Mouse (Mus musculus) left cerebral cortex, postnatal 25 days (tissue): ENCODE measurements around the gene Spaar. TPM values are rescaled to one million over a fixed set of nuclear protein-coding genes. Genes with fewer than 3 reads are reported as not detected.
"Not testable (repeated sequence)": the region's sequence is repeated elsewhere in the genome, so short reads cannot be mapped to it uniquely, and the experiment has no call there.

Experiments used
- DNase-seq, 2 experiments: peaks; one replicate each; pipeline ENCODE4 v3.0.0; 2022; ENCODE audit warnings: low spot score in 2 of 2, mixed read lengths in 1 of 2
- intact Hi-C: fragments of 180-260 bp; cut with DNase I; formaldehyde crosslinking; loops from one replicate; pipeline ENCODE4 v1.15.1; 2025
- total RNA-seq, 2 experiments: library from RNA; stranded (reverse); gene quantifications; 2 replicates each; pipeline ENCODE4 v1.2.3; 2021

Spaar gene
- total RNA-seq, 2 experiments from 2014 or later = 0.73 to 0.87 TPM

- intact Hi-C loops = no loop called here
Measured at GRCm38 (mm10) chr4:43771626-43772025, 41.8 kb downstream of the Spaar start.

DNA sequence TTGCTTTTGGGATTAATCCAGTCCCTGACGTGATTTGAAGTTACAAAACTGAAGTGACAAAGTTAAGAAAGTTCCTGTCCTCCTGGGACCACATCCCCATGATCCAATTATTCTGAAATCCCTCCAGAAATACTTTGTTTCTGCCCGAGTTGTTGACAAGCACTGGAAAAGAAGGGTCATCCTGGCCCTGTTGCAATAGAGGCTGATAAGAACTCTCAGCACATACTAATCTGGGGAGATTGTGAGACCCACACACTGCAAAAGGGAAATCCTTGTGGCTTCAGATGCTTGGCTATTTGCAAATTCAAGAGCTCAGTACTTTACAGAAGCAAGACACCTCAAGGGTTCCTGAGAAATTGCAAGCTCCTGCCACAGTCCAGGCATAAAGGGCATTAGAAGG, 42.5 kb downstream of the Spaar start:
- no peak for DNase-seq

More at GRCm38 (mm10) chr4:43771626-43772025, 41.8 kb downstream of the Spaar start:
- DNase-seq = no peak

GRCm38 (mm10) chr4:43795296-43795695, 65.5 kb downstream of the Spaar start:
- intact Hi-C loops = no loop called here

More for the DNA sequence above, 42.5 kb downstream of the Spaar start:
- intact Hi-C loops = no loop called here

GRCm38 (mm10) chr4:43795844-43796243, 66.0 kb downstream of the Spaar start:
- intact Hi-C loops, DNase-seq: not testable (repeated sequence)

More at GRCm38 (mm10) chr4:43795296-43795695, 65.5 kb downstream of the Spaar start:
- DNase-seq = no peak

- DNase-seq = no peak
- intact Hi-C loops = no loop called here
Measured at GRCm38 (mm10) chr4:43798936-43799335, 69.1 kb downstream of the Spaar start.

Other genes with a start within 250 kb of the Spaar start
- not detected for gene Sit1, start 246.3 kb upstream of the Spaar start, total RNA-seq
- 10 to 100 TPM; 22.3 to 25.4 TPM for gene Ccdc107, start 237.1 kb upstream of the Spaar start, total RNA-seq
- gene Arhgef39, start 230.3 kb upstream of the Spaar start, total RNA-seq = under 1 TPM; 0.37 to 0.96 TPM
- 1 to 10 TPM in 1 of 2 experiments, not detected in 1; 1.0 TPM for gene Car9, start 223.1 kb upstream of the Spaar start, total RNA-seq
- 1 to 10 TPM; 8.0 to 8.1 TPM for gene Tpm2, start 206.3 kb upstream of the Spaar start, total RNA-seq
- 10 to 100 TPM; 77.0 to 77.3 TPM for gene Creb3, start 167.7 kb upstream of the Spaar start, total RNA-seq
- 10 to 100 TPM; 51.7 to 53.4 TPM for gene Tln1, start 167.3 kb upstream of the Spaar start, total RNA-seq
- gene Rgp1, start 151.3 kb upstream of the Spaar start, total RNA-seq = 10 to 100 TPM; 44.3 to 46.7 TPM
- 10 to 100 TPM; 65.9 to 69.4 TPM for gene Gba2, start 151.2 kb upstream of the Spaar start, total RNA-seq
- under 1 TPM in 1 of 2 experiments, not detected in 1; 0.50 TPM for gene Msmp, start 145.5 kb upstream of the Spaar start, total RNA-seq
- gene Npr2, start 98.1 kb upstream of the Spaar start, total RNA-seq = 10 to 100 TPM; 49.0 to 50.1 TPM
- gene Spag8, start 76.4 kb upstream of the Spaar start, total RNA-seq = 1 to 10 TPM in 1 of 2 experiments, under 1 TPM in 1; 0.73 to 1.2 TPM
- gene Hint2, start 73.6 kb upstream of the Spaar start, total RNA-seq = 10 to 100 TPM; 33.7 to 35.7 TPM
- gene Tmem8b, start 61.1 kb upstream of the Spaar start, total RNA-seq = 10 to 100 TPM; 61.9 to 68.3 TPM
- 1 to 10 TPM; 1.3 to 1.4 TPM for gene Fam221b, start 60.9 kb upstream of the Spaar start, total RNA-seq
- not detected for gene Olfr70, start 29.2 kb upstream of the Spaar start, total RNA-seq
- not detected for gene Olfr71, start 19.8 kb upstream of the Spaar start, total RNA-seq
- 1 to 10 TPM; 1.2 to 1.4 TPM for gene Hrct1, start 2.8 kb upstream of the Spaar start, total RNA-seq
- gene Olfr159, start 41.0 kb downstream of the Spaar start, total RNA-seq = not detected
- not detected for gene Olfr156, start 93.9 kb downstream of the Spaar start, total RNA-seq
- gene Olfr157, start 110.2 kb downstream of the Spaar start, total RNA-seq = not detected
- not detected for gene Olfr155, start 121.5 kb downstream of the Spaar start, total RNA-seq
- gene Reck, start 145.5 kb downstream of the Spaar start, total RNA-seq = 1 to 10 TPM; 6.0 to 7.1 TPM
- 1 to 10 TPM; 2.7 to 2.9 TPM for gene Glipr2, start 227.4 kb downstream of the Spaar start, total RNA-seq